Mouse (Mus musculus) heart, postnatal 0 days (tissue): ENCODE results near the gene Adgrf1. TPM values are rescaled to one million over a fixed set of nuclear protein-coding genes. Genes with fewer than 3 reads are reported as not detected.

Source experiments
- ATAC-seq: fragments of 200-750 bp; cut with Nextera tagmentation; 2 replicates; pipeline ENCODE4 v1.8.0; 2017; ENCODE audit warnings: low read depth, moderate number of reproducible peaks, moderate library complexity; ENCODE audit not compliant: insufficient read depth
- DNase-seq: peaks from one replicate; pipeline ENCODE4 v3.0.0-alpha.2; 2016; ENCODE audit warnings: low spot score
- H3K27ac ChIP-seq: fragments of 300-500 bp; sonication (generic); 2 replicates; pipeline ENCODE4 v1.5.1; 2014; ENCODE audit warnings: low read depth, mild to moderate bottlenecking
- H3K27me3 ChIP-seq: fragments of 300-500 bp; sonication (generic); 2 replicates; pipeline ENCODE4 v1.6.1; 2014; ENCODE audit warnings: low read length, mixed read lengths; ENCODE audit not compliant: control insufficient read depth, insufficient read depth
- H3K36me3 ChIP-seq: fragments of 300-500 bp; sonication (generic); replicated peaks from 2 replicates; pipeline ENCODE4 v1.6.1; 2014; ENCODE audit warnings: low read length, mixed read lengths; ENCODE audit not compliant: control insufficient read depth, insufficient read depth
- H3K4me1 ChIP-seq: fragments of 300-500 bp; sonication (generic); 2 replicates; pipeline ENCODE4 v1.6.1; 2014; ENCODE audit warnings: antibody characterized with exemption; ENCODE audit not compliant: control insufficient read depth, insufficient read depth
- H3K4me2 ChIP-seq: fragments of 300-500 bp; sonication (generic); 2 replicates; pipeline ENCODE4 v1.6.1; 2014; ENCODE audit warnings: low read depth, mild to moderate bottlenecking, low read length, moderate library complexity
- H3K4me3 ChIP-seq: fragments of 300-500 bp; sonication (generic); 2 replicates; pipeline ENCODE4 v1.5.1; 2014; ENCODE audit warnings: low read depth, low read length
- H3K9ac ChIP-seq: fragments of 300-500 bp; sonication (generic); replicated peaks from 2 replicates; pipeline ENCODE4 v1.6.1; 2014; ENCODE audit warnings: low read depth, low read length, mixed read lengths
- H3K9me3 ChIP-seq: fragments of 300-500 bp; sonication (generic); replicated peaks from 2 replicates; pipeline ENCODE4 v1.6.1; 2016; ENCODE audit warnings: low read length; ENCODE audit not compliant: control insufficient read depth
- CTCF ChIP-seq: IDR thresholded peaks from 2 replicates; pipeline ENCODE4 v1.5.1; 2016; ENCODE audit warnings: antibody characterized with exemption, control low read depth, low read depth
- EP300 ChIP-seq: IDR thresholded peaks from 2 replicates; pipeline ENCODE4 v1.6.1; 2016; ENCODE audit warnings: antibody characterized with exemption, low read depth
- WGBS: fragments of 180-500 bp; shearing (Covaris S2); extraction: QIAGEN DNeasy Blood & Tissue Kit; methylation state at CpG from one replicate; pipeline ENCODE4 v1.1.7; 2014; 5-methylcytosine and 5-hydroxymethylcytosine counted together
- polyA plus RNA-seq: library from polyadenylated mRNA; unstranded; fragments of >200 nt; fragmentation: Nextera tagmentation; extraction: Ambion mirVana; gene quantifications from 2 replicates; pipeline ENCODE4 v1.2.1, GENCODE M21; 2015
- total RNA-seq: library from RNA; depleted of rRNA; stranded (reverse); fragments of >200 nt; gene quantifications from 2 replicates; pipeline ENCODE4 v1.2.3, GENCODE M21; 2014; ENCODE audit warnings: low replicate concordance

Adgrf1 gene
- total and polyA plus RNA-seq, 2 experiments from 2014 or later: not detected

GRCm38 (mm10) chr17:43357902-43358539, 87.9 kb downstream of the Adgrf1 start:
- TF ChIP-seq EP300 (no peak), CTCF (no peak)
- ATAC-seq (no peak), DNase-seq (no peak)
- peaks cover 7% of the 10 kb centered on the region; the same call in 1 of the 2 replicates for H3K27me3 ChIP-seq
- H3K27ac ChIP-seq: no peak overlapping the region
- no peak overlapping the region for H3K9ac ChIP-seq
- H3K4me2 ChIP-seq: peak overlapping the region; percentile 26; the same call in 1 of the 2 replicates
- no peaks in the 10 kb centered on the region for H3K9me3 ChIP-seq
- H3K4me3 ChIP-seq: no peak overlapping the region
- H3K4me1 ChIP-seq: peaks cover 6% of the 10 kb centered on the region; the same call in 1 of the 2 replicates
- no peaks in the 10 kb centered on the region for H3K36me3 ChIP-seq
- 30% methylated on average over 9 of the region's 9 CpGs for WGBS

- TF ChIP-seq EP300: no peak
- TF ChIP-seq CTCF: no peak
- ATAC-seq: peak; percentile 40; the same call in 1 of the 2 replicates
Observed at GRCm38 (mm10) chr17:43359826-43360619, 89.9 kb downstream of the Adgrf1 start, which contains the start of gene Adgrf5. Gene Adgrf5 (plus strand): TSS chr17:43360451.

GRCm38 (mm10) chr17:43361021-43361420, 90.9 kb downstream of the Adgrf1 start:
- Histone ChIP-seq H3K9me3 (no peaks in the 10 kb centered on the region), H3K27me3 (peaks cover 7% of the 10 kb centered on the region; the same call in 1 of the 2 replicates), H3K4me1 (peaks cover 18% of the 10 kb centered on the region), H3K4me3 (peak overlapping the region; percentile 42), H3K36me3 (no peaks in the 10 kb centered on the region), H3K27ac (peak overlapping the region; percentile 55), H3K9ac (peak overlapping the region; percentile 51), H3K4me2 (peak overlapping the region; percentile 55)
- no peak for TF ChIP-seq EP300
- no peak for TF ChIP-seq CTCF
- DNase-seq: no peak
- 59% methylated on average over 11 of the region's 11 CpGs for WGBS
- no peak for ATAC-seq

More at GRCm38 (mm10) chr17:43359826-43360619, 89.9 kb downstream of the Adgrf1 start, which contains the start of gene Adgrf5:
- WGBS: 29% methylated on average over 16 of the region's 16 CpGs
- Histone ChIP-seq H3K27me3 (peaks cover 7% of the 10 kb centered on the region; the same call in 1 of the 2 replicates), H3K9me3 (no peaks in the 10 kb centered on the region), H3K36me3 (no peaks in the 10 kb centered on the region), H3K27ac (peak within 1 kb of the TSS; percentile 55), H3K4me1 (peaks cover 12% of the 10 kb centered on the region), H3K9ac (peak within 1 kb of the TSS; percentile 51), H3K4me3 (peak within 1 kb of the TSS; percentile 42), H3K4me2 (peak within 1 kb of the TSS; percentile 55)
- peak; percentile 38 for DNase-seq

- H3K4me3 ChIP-seq: peak overlapping the region; percentile 42
- H3K4me2 ChIP-seq: peak overlapping the region; percentile 55
- H3K9ac ChIP-seq: no peak overlapping the region; the same call in 1 of the 2 replicates
- ATAC-seq (peak; percentile 78; the same call in 1 of the 2 replicates), DNase-seq (peak; percentile 73)
- H3K9me3 ChIP-seq: no peaks in the 10 kb centered on the region
- 11% methylated on average over 11 of the region's 11 CpGs for WGBS
- TF ChIP-seq CTCF (no peak), EP300 (no peak)
- H3K4me1 ChIP-seq: peaks cover 28% of the 10 kb centered on the region
- no peaks in the 10 kb centered on the region for H3K36me3 ChIP-seq
- peak overlapping the region; percentile 50 for H3K27ac ChIP-seq
- peaks cover 7% of the 10 kb centered on the region; the same call in 1 of the 2 replicates for H3K27me3 ChIP-seq
Observed at GRCm38 (mm10) chr17:43362362-43362761, 92.2 kb downstream of the Adgrf1 start.

- ATAC-seq: no peak
- 53% methylated on average over 6 of the region's 6 CpGs for WGBS
Observed at GRCm38 (mm10) chr17:43362881-43363280, 92.8 kb downstream of the Adgrf1 start.

More at GRCm38 (mm10) chr17:43362881-43363280, 92.8 kb downstream of the Adgrf1 start:
- Histone ChIP-seq H3K36me3 (no peaks in the 10 kb centered on the region), H3K9me3 (no peaks in the 10 kb centered on the region), H3K4me3 (peak overlapping the region; percentile 42), H3K27me3 (peaks cover 7% of the 10 kb centered on the region; the same call in 1 of the 2 replicates), H3K4me1 (peaks cover 28% of the 10 kb centered on the region), H3K27ac (peak overlapping the region; percentile 50), H3K4me2 (peak overlapping the region; percentile 55), H3K9ac (no peak overlapping the region)
- DNase-seq: no peak
- TF ChIP-seq CTCF: no peak
- TF ChIP-seq EP300: no peak
